Mouse (Mus musculus): ENCODE data around the gene Tm4sf19.

GRCm38 (mm10) chr16:32402818-32403217 lies 2.5 kb downstream of the Tm4sf19 start:
- no peak for TF ChIP-seq CTCF (IDR thresholded peaks at IDR 0.05; ENCODE audit: low read depth)
- no peak for TF ChIP-seq EP300 (IDR thresholded peaks at IDR 0.05; ENCODE audit: low read depth)

Measured in liver, postnatal 0 days (tissue).